Comparison of ENCODE assay signal across 8 mouse cellular contexts in genomic region chr7:5038940-5039339, GRCm38 (mm10). TPM values are rescaled to one million over a fixed set of nuclear protein-coding genes. Genes with fewer than 3 reads are reported as not detected.
DNase-seq lines count a peak whose midpoint lies in the region; ATAC-seq and TF ChIP-seq lines count a peak whose summit lies in the region.
"Had no signal": no experiment of that assay in that cellular context is flagged by ENCODE, and none has a peak within 500 bp of the region (broad histone marks: within the 10 kb centered on the region; RNA-seq: fewer than 3 reads in every experiment).

No protein-coding gene starts in this region.

- H3K27ac ChIP-seq in embryonic fibroblast, embryonic 13.5 days (ENCODE audit: insufficient read depth, low read length): peak overlapping the region; percentile 85
- H3K27ac ChIP-seq in limb, embryonic 14.5 days (replicated peaks; ENCODE audit: low read depth, low read length): no peak overlapping the region

- ATAC-seq in megakaryocyte, adult 5-6 weeks (ENCODE audit: poor library complexity, severe bottlenecking): no peak
- no peak for ATAC-seq in limb, embryonic 14.5 days (ENCODE audit: low FRiP score, low read depth)

- H3K4me3 ChIP-seq in megakaryocyte, embryonic 14.5 days (replicated peaks): peak overlapping the region; percentile 97
- H3K4me3 ChIP-seq in embryonic fibroblast, embryonic 13.5 days (ENCODE audit: insufficient read depth, low read length): peak overlapping the region; percentile 70
- H3K4me3 ChIP-seq in limb, embryonic 14.5 days (replicated peaks; ENCODE audit: low read length): peak overlapping the region; percentile 50

- peak overlapping the region; percentile 49 for H3K4me2 ChIP-seq in limb, embryonic 14.5 days (replicated peaks; ENCODE audit: low read depth, low read length, severe bottlenecking)

- H3K9ac ChIP-seq in limb, embryonic 14.5 days (ENCODE audit: low read depth, low read length, severe bottlenecking): peak overlapping the region; percentile 64; the same call in 1 of the 2 replicates

- H3K4me1 ChIP-seq in megakaryocyte, embryonic 14.5 days: peaks cover 28% of the 10 kb centered on the region
- H3K4me1 ChIP-seq in embryonic fibroblast, embryonic 13.5 days (ENCODE audit: control insufficient read depth, insufficient read depth, low read length): 0 out of 2 replicates have a peak, but pooled peaks cover 4% of the 10 kb centered on the region
- H3K4me1 ChIP-seq in limb, embryonic 14.5 days (ENCODE audit: control insufficient read depth, insufficient read depth, low read length): peaks cover 3% of the 10 kb centered on the region; the same call in 1 of the 2 replicates

- no peaks in the 10 kb centered on the region for H3K27me3 ChIP-seq in megakaryocyte, embryonic 14.5 days (replicated peaks)
- no peaks in the 10 kb centered on the region for H3K27me3 ChIP-seq in limb, embryonic 14.5 days (ENCODE audit: control insufficient read depth, insufficient read depth, low read length)

- TF ChIP-seq CTCF in embryonic fibroblast, embryonic 13.5 days (IDR thresholded peaks at IDR 0.05; ENCODE audit: borderline replicate concordance, insufficient read depth, low read length): no peak

- TF ChIP-seq POLR2A in embryonic fibroblast, embryonic 13.5 days (IDR thresholded peaks at IDR 0.05; ENCODE audit: low read depth, low read length): no peak
- no peak for TF ChIP-seq POLR2A in limb, embryonic 14.5 days (IDR thresholded peaks at IDR 0.05; ENCODE audit: borderline replicate concordance, extremely low read depth, insufficient read depth, insufficient read length)

- H3K36me3 ChIP-seq in megakaryocyte, embryonic 14.5 days (replicated peaks; ENCODE audit: low read length): peaks cover 41% of the 10 kb centered on the region
- H3K36me3 ChIP-seq in limb, embryonic 14.5 days (ENCODE audit: control insufficient read depth, insufficient read depth, low read length): peaks cover 25% of the 10 kb centered on the region

- no peak for DNase-seq in limb, embryonic 14.5 days (ENCODE audit: low spot score)
- no peak for DNase-seq in adrenal gland, postnatal 4 days (ENCODE audit: low spot score in 2 of 2)
- no peak for DNase-seq in ovary, postnatal 36 days (ENCODE audit: low spot score)
- no peak for DNase-seq in cerebellum, postnatal 36 days

- no peaks in the 10 kb centered on the region for H3K9me3 ChIP-seq in megakaryocyte, embryonic 14.5 days
- peaks cover 7% of the 10 kb centered on the region; the same call in 1 of the 2 replicates for H3K9me3 ChIP-seq in limb, embryonic 14.5 days (ENCODE audit: control insufficient read depth, low read length)

- 36% methylated on average over 5 of the region's 5 CpGs for WGBS in limb, embryonic 14.5 days

RNA-seq across cellular contexts. Expression of gene Zfp784, which starts 0.7 kb away (rescaled TPM):
- 0.96 and 6.5 TPM in 2 replicates for polyA plus RNA-seq in megakaryocyte, embryonic 14.5 days (2012; ENCODE audit: insufficient read depth, low replicate concordance)
- total RNA-seq in megakaryocyte, adult 5-6 weeks (2015): 2.5 and 3.2 TPM in 2 replicates
- total RNA-seq in megakaryocyte, adult 5-6 weeks (2017): 1.7 TPM in 2 replicates
- 1.4 and 2.2 TPM in 2 replicates for polyA plus RNA-seq in embryonic fibroblast, embryonic 13.5 days (2011; ENCODE audit: insufficient read length, low read depth, missing spikeins)
- 6.5 and 6.8 TPM in 2 replicates for polyA plus RNA-seq in limb, embryonic 14.5 days (2012; rRNA removed)
- 5.6 and 6.3 TPM in 2 replicates for polyA plus RNA-seq in limb, embryonic 14.5 days (2014; fragmentation: Nextera tagmentation; extraction: Ambion mirVana)
- total RNA-seq in adrenal gland, postnatal 4 days (2021): 1 to 10 TPM; 7.0 to 7.1 TPM

RNA-seq across cellular contexts. Expression of gene 4632433K11Rik, which starts 5.0 kb away (rescaled TPM):
- polyA plus RNA-seq in megakaryocyte, embryonic 14.5 days (2012; ENCODE audit: insufficient read depth, low replicate concordance): not detected in 2 replicates
- 0.62 TPM in 1 of 2 replicates, not detected in the other for total RNA-seq in megakaryocyte, adult 5-6 weeks (2015)
- total RNA-seq in megakaryocyte, adult 5-6 weeks (2017): 0.81 TPM in 1 of 2 replicates, not detected in the other
- polyA plus RNA-seq in embryonic fibroblast, embryonic 13.5 days (2011; ENCODE audit: insufficient read length, low read depth, missing spikeins): 1.5 and 1.8 TPM in 2 replicates
- polyA plus RNA-seq in limb, embryonic 14.5 days (2012; rRNA removed): not detected in 2 replicates
- polyA plus RNA-seq in limb, embryonic 14.5 days (2014; fragmentation: Nextera tagmentation; extraction: Ambion mirVana): not detected in 2 replicates
- not detected for total RNA-seq in adrenal gland, postnatal 4 days (2021)
- total RNA-seq: layer of hippocampus, postnatal 14 days had no signal

RNA-seq across cellular contexts. Expression of gene Zfp580, which starts 12.4 kb away (rescaled TPM):
- 58.5 and 224 TPM in 2 replicates for polyA plus RNA-seq in megakaryocyte, embryonic 14.5 days (2012; ENCODE audit: insufficient read depth, low replicate concordance)
- total RNA-seq in megakaryocyte, adult 5-6 weeks (2015): 0.25 and 1.6 TPM in 2 replicates
- total RNA-seq in megakaryocyte, adult 5-6 weeks (2017): not detected in 2 replicates
- 11.8 and 18.1 TPM in 2 replicates for polyA plus RNA-seq in embryonic fibroblast, embryonic 13.5 days (2011; ENCODE audit: insufficient read length, low read depth, missing spikeins)
- polyA plus RNA-seq in limb, embryonic 14.5 days (2012; rRNA removed): 49.7 and 70.4 TPM in 2 replicates
- polyA plus RNA-seq in limb, embryonic 14.5 days (2014; fragmentation: Nextera tagmentation; extraction: Ambion mirVana): 47.5 and 57.7 TPM in 2 replicates
- 10 to 100 TPM; 19.9 to 23.6 TPM for total RNA-seq in adrenal gland, postnatal 4 days (2021)

RNA-seq across cellular contexts. Expression of gene Ccdc106, which starts 18.6 kb away (rescaled TPM):
- polyA plus RNA-seq in megakaryocyte, embryonic 14.5 days (2012; ENCODE audit: insufficient read depth, low replicate concordance): 7.3 and 34.4 TPM in 2 replicates
- 0.13 and 0.48 TPM in 2 replicates for total RNA-seq in megakaryocyte, adult 5-6 weeks (2015)
- total RNA-seq in megakaryocyte, adult 5-6 weeks (2017): 2.1 TPM in 1 of 2 replicates, not detected in the other
- 1.7 and 3.8 TPM in 2 replicates for polyA plus RNA-seq in embryonic fibroblast, embryonic 13.5 days (2011; ENCODE audit: insufficient read length, low read depth, missing spikeins)
- polyA plus RNA-seq in limb, embryonic 14.5 days (2012; rRNA removed): 48.1 and 49.4 TPM in 2 replicates
- 36.7 and 37.3 TPM in 2 replicates for polyA plus RNA-seq in limb, embryonic 14.5 days (2014; fragmentation: Nextera tagmentation; extraction: Ambion mirVana)
- 1 to 10 TPM; 2.7 to 4.4 TPM for total RNA-seq in adrenal gland, postnatal 4 days (2021)

RNA-seq across cellular contexts. Expression of gene Zfp865, which starts 18.8 kb away (rescaled TPM):
- polyA plus RNA-seq in megakaryocyte, embryonic 14.5 days (2012; ENCODE audit: insufficient read depth, low replicate concordance): 30.6 and 81.9 TPM in 2 replicates
- 11.9 and 12.0 TPM in 2 replicates for total RNA-seq in megakaryocyte, adult 5-6 weeks (2015)
- total RNA-seq in megakaryocyte, adult 5-6 weeks (2017): 13.6 and 14.4 TPM in 2 replicates
- 23.4 and 29.4 TPM in 2 replicates for polyA plus RNA-seq in embryonic fibroblast, embryonic 13.5 days (2011; ENCODE audit: insufficient read length, low read depth, missing spikeins)
- 53.2 and 72.3 TPM in 2 replicates for polyA plus RNA-seq in limb, embryonic 14.5 days (2012; rRNA removed)
- polyA plus RNA-seq in limb, embryonic 14.5 days (2014; fragmentation: Nextera tagmentation; extraction: Ambion mirVana): 6.6 and 7.8 TPM in 2 replicates
- total RNA-seq in adrenal gland, postnatal 4 days (2021): 10 to 100 TPM; 40.1 to 41.8 TPM
